Mouse (Mus musculus) liver, adult 2 months (tissue): ENCODE data around the gene Ccdc103.

Source experiments
- CTCF ChIP-seq: fragments of 200-500 bp; IDR thresholded peaks from 2 replicates; pipeline ENCODE4 v1.5.1; 2011; ENCODE audit warnings: low read depth, low read length, control low read depth
- POLR2A ChIP-seq: fragments of 200-500 bp; IDR thresholded peaks from 2 replicates; pipeline ENCODE4 v1.6.1; 2011; ENCODE audit warnings: low read length, control low read depth; ENCODE audit not compliant: insufficient read depth; ENCODE audit errors: extremely low read depth

- TF ChIP-seq CTCF (no peak), POLR2A (no peak)
Observed at GRCm38 (mm10) chr11:102837385-102837784, 43.6 kb upstream of the Ccdc103 start.
